Mouse (Mus musculus) myocyte (in vitro differentiated cells): Measurements from ENCODE around the gene Ccl25.

Experiments used
- MAX ChIP-seq: IDR thresholded peaks from one replicate; pipeline ENCODE4 v1.6.1; 2011; ENCODE audit warnings: low read depth, mild to moderate bottlenecking, control low read depth
- MYOG ChIP-seq, 3 experiments: IDR thresholded peaks; one replicate each; pipeline ENCODE4 v1.6.1; 2011; ENCODE audit warnings: control low read depth in 2 of 3, low read depth in 2 of 3, mild to moderate bottlenecking in 2 of 3; ENCODE audit not compliant: insufficient read length in 2 of 3, control insufficient read depth in 1 of 3, insufficient read depth in 1 of 3
- POLR2A ChIP-seq: IDR thresholded peaks from one replicate; pipeline ENCODE4 v1.6.1; 2011; ENCODE audit warnings: low read depth, mild to moderate bottlenecking, control low read depth, moderate library complexity; ENCODE audit not compliant: insufficient read length
- TCF12 ChIP-seq: IDR thresholded peaks from one replicate; pipeline ENCODE4 v1.6.1; 2011; ENCODE audit warnings: mild to moderate bottlenecking, control low read depth; ENCODE audit not compliant: poor library complexity, insufficient read depth, severe bottlenecking
- USF1 ChIP-seq: IDR thresholded peaks from one replicate; pipeline ENCODE4 v1.6.1; 2011; ENCODE audit warnings: low read depth, mild to moderate bottlenecking, control low read depth, moderate library complexity

GRCm38 (mm10) chr8:4367808-4368207 is 42.8 kb downstream of the Ccl25 start:
- TF ChIP-seq USF1 (no peak), MAX (no peak), TCF12 (no peak), POLR2A (no peak), MYOG (IDR thresholded peaks at IDR 0.05; ENCODE audit: control insufficient read depth in 1 of 3, insufficient read depth in 1 of 3, insufficient read length in 2 of 3, low read depth in 2 of 3) (no peak)
